Mouse (Mus musculus): ENCODE measurements around the gene Aff1. TPM values are rescaled to one million over a fixed set of nuclear protein-coding genes. Genes with fewer than 3 reads are reported as not detected.

The Aff1 gene
- polyA plus RNA-seq (2015; fragmentation: Nextera tagmentation; extraction: Ambion mirVana), result 4.7 and 5.0 TPM in 2 replicates

GRCm38 (mm10) chr5:103691624-103692530, at the start of gene Aff1:
Gene Aff1, plus strand, starts transcription at chr5:103692374.
- peaks cover 18% of the 10 kb centered on the region for H3K27me3 ChIP-seq (ENCODE audit: insufficient read depth, low read length)
- no peaks in the 10 kb centered on the region for H3K36me3 ChIP-seq (replicated peaks; ENCODE audit: insufficient read depth, low read length)
- WGBS (ENCODE audit: insufficient replicate concordance), result 2% methylated on average over 47 of the region's 50 CpGs
- peak within 1 kb of the TSS; percentile 71 for H3K9ac ChIP-seq (replicated peaks)
- DNase-seq, result peak; percentile 97
- H3K4me3 ChIP-seq (ENCODE audit: low read depth, low read length), result peak within 1 kb of the TSS; percentile 79
- TF ChIP-seq EP300 (IDR thresholded peaks at IDR 0.05; ENCODE audit: low read depth), result no peak
- no peak for TF ChIP-seq CTCF (IDR thresholded peaks at IDR 0.05; ENCODE audit: low read depth)
- peaks cover 5% of the 10 kb centered on the region for H3K4me1 ChIP-seq (ENCODE audit: insufficient read depth)
- no peaks in the 10 kb centered on the region for H3K9me3 ChIP-seq (ENCODE audit: low read length)
- H3K4me2 ChIP-seq (ENCODE audit: low read depth, low read length), result peak within 1 kb of the TSS; percentile 96
- ATAC-seq, result peak; percentile 97
- H3K27ac ChIP-seq (ENCODE audit: low read depth), result peak within 1 kb of the TSS; percentile 75

- H3K27ac ChIP-seq (ENCODE audit: low read depth), result no peak overlapping the region
- peak; percentile 36; the same call in 1 of the 2 replicates for ATAC-seq
- H3K4me2 ChIP-seq (ENCODE audit: low read depth, low read length), result no peak overlapping the region
- H3K4me1 ChIP-seq (ENCODE audit: insufficient read depth), result no peaks in the 10 kb centered on the region
- no peaks in the 10 kb centered on the region for H3K36me3 ChIP-seq (replicated peaks; ENCODE audit: insufficient read depth, low read length)
- H3K9ac ChIP-seq (replicated peaks), result no peak overlapping the region
- no peaks in the 10 kb centered on the region for H3K9me3 ChIP-seq (ENCODE audit: low read length)
- TF ChIP-seq CTCF (IDR thresholded peaks at IDR 0.05; ENCODE audit: low read depth), result no peak
- TF ChIP-seq EP300 (IDR thresholded peaks at IDR 0.05; ENCODE audit: low read depth), result no peak
- H3K27me3 ChIP-seq (ENCODE audit: insufficient read depth, low read length), result no peaks in the 10 kb centered on the region
- DNase-seq, result no peak
- no peak overlapping the region for H3K4me3 ChIP-seq (ENCODE audit: low read depth, low read length)
- WGBS (ENCODE audit: insufficient replicate concordance), result 92% methylated on average over 1 of the region's 1 CpGs
Observed at GRCm38 (mm10) chr5:103644167-103644566, 48.0 kb upstream of the Aff1 start.

- no peaks in the 10 kb centered on the region for H3K27me3 ChIP-seq (ENCODE audit: insufficient read depth, low read length)
- no peak for DNase-seq
- H3K27ac ChIP-seq (ENCODE audit: low read depth), result no peak overlapping the region
- H3K4me1 ChIP-seq (ENCODE audit: insufficient read depth), result no peaks in the 10 kb centered on the region
- 72% methylated on average over 3 of the region's 3 CpGs for WGBS (ENCODE audit: insufficient replicate concordance)
- H3K36me3 ChIP-seq (replicated peaks; ENCODE audit: insufficient read depth, low read length), result no peaks in the 10 kb centered on the region
- H3K4me2 ChIP-seq (ENCODE audit: low read depth, low read length), result no peak overlapping the region
- no peak overlapping the region for H3K9ac ChIP-seq (replicated peaks)
- H3K9me3 ChIP-seq (ENCODE audit: low read length), result no peaks in the 10 kb centered on the region
- TF ChIP-seq EP300 (IDR thresholded peaks at IDR 0.05; ENCODE audit: low read depth), result no peak
- TF ChIP-seq CTCF (IDR thresholded peaks at IDR 0.05; ENCODE audit: low read depth), result no peak
- no peak overlapping the region for H3K4me3 ChIP-seq (ENCODE audit: low read depth, low read length)
- no peak for ATAC-seq
Observed at GRCm38 (mm10) chr5:103647320-103647719, 44.9 kb upstream of the Aff1 start.

- Histone ChIP-seq H3K4me2 (ENCODE audit: low read depth, low read length) (no peak overlapping the region), H3K9ac (replicated peaks) (no peak overlapping the region), H3K9me3 (ENCODE audit: low read length) (no peaks in the 10 kb centered on the region), H3K27me3 (ENCODE audit: insufficient read depth, low read length) (no peaks in the 10 kb centered on the region), H3K4me3 (ENCODE audit: low read depth, low read length) (no peak overlapping the region), H3K27ac (ENCODE audit: low read depth) (no peak overlapping the region), H3K36me3 (replicated peaks; ENCODE audit: insufficient read depth, low read length) (no peaks in the 10 kb centered on the region), H3K4me1 (ENCODE audit: insufficient read depth) (peaks cover 7% of the 10 kb centered on the region; the same call in 1 of the 2 replicates)
- 28% methylated on average over 6 of the region's 6 CpGs for WGBS (ENCODE audit: insufficient replicate concordance)
- TF ChIP-seq EP300 (IDR thresholded peaks at IDR 0.05; ENCODE audit: low read depth) (no peak), CTCF (IDR thresholded peaks at IDR 0.05; ENCODE audit: low read depth) (peak; percentile 71)
- ATAC-seq (no peak), DNase-seq (peak; percentile 64)
Observed at GRCm38 (mm10) chr5:103654225-103654624, 37.9 kb upstream of the Aff1 start.

- H3K36me3 ChIP-seq (replicated peaks; ENCODE audit: insufficient read depth, low read length), result no peaks in the 10 kb centered on the region
- ATAC-seq (no peak), DNase-seq (no peak)
- no peak overlapping the region for H3K4me3 ChIP-seq (ENCODE audit: low read depth, low read length)
- peak overlapping the region; percentile 97 for H3K4me2 ChIP-seq (ENCODE audit: low read depth, low read length)
- no peaks in the 10 kb centered on the region for H3K27me3 ChIP-seq (ENCODE audit: insufficient read depth, low read length)
- H3K9ac ChIP-seq (replicated peaks), result no peak overlapping the region
- TF ChIP-seq CTCF (IDR thresholded peaks at IDR 0.05; ENCODE audit: low read depth) (no peak), EP300 (IDR thresholded peaks at IDR 0.05; ENCODE audit: low read depth) (no peak)
- H3K9me3 ChIP-seq (ENCODE audit: low read length), result no peaks in the 10 kb centered on the region
- H3K4me1 ChIP-seq (ENCODE audit: insufficient read depth), result peaks cover 7% of the 10 kb centered on the region; the same call in 1 of the 2 replicates
- 64% methylated on average over 4 of the region's 4 CpGs for whole genome bisulfite sequencing (ENCODE audit: insufficient replicate concordance)
- no peak overlapping the region for H3K27ac ChIP-seq (ENCODE audit: low read depth)
Observed at GRCm38 (mm10) chr5:103654780-103655179, 37.4 kb upstream of the Aff1 start.

- Histone ChIP-seq H3K27ac (ENCODE audit: low read depth) (no peak within 1 kb of the TSS), H3K9me3 (ENCODE audit: low read length) (no peaks in the 10 kb centered on the region), H3K4me3 (ENCODE audit: low read depth, low read length) (peak within 1 kb of the TSS; percentile 60), H3K36me3 (replicated peaks; ENCODE audit: insufficient read depth, low read length) (no peaks in the 10 kb centered on the region), H3K9ac (replicated peaks) (peak within 1 kb of the TSS; percentile 65), H3K27me3 (ENCODE audit: insufficient read depth, low read length) (no peaks in the 10 kb centered on the region), H3K4me2 (ENCODE audit: low read depth, low read length) (peak within 1 kb of the TSS; percentile 97), H3K4me1 (ENCODE audit: insufficient read depth) (peaks cover 7% of the 10 kb centered on the region; the same call in 1 of the 2 replicates)
- ATAC-seq (peak; percentile 86), DNase-seq (peak; percentile 82)
- TF ChIP-seq CTCF (IDR thresholded peaks at IDR 0.05; ENCODE audit: low read depth) (peak; percentile 71), EP300 (IDR thresholded peaks at IDR 0.05; ENCODE audit: low read depth) (no peak)
- 2% methylated on average over 30 of the region's 56 CpGs for WGBS (ENCODE audit: insufficient replicate concordance)
Observed at GRCm38 (mm10) chr5:103655346-103656118, 36.6 kb upstream of the Aff1 start, which contains the start of gene 1700016H13Rik. Gene 1700016H13Rik, minus strand, starts transcription at chr5:103656010.
